Mouse (Mus musculus): ENCODE data around the gene Tmem125. TPM values are rescaled to one million over a fixed set of nuclear protein-coding genes. Genes with fewer than 3 reads are reported as not detected.

Gene Tmem125
- total RNA-seq, 2 experiments from 2014 or later, result 10.4 to 12.3 TPM

Other genes starting within 250 kb of the Tmem125 start
- 10 to 100 TPM; 31.3 to 41.2 TPM for gene Szt2, start 134.8 kb downstream of the Tmem125 start, total RNA-seq (2021)
- gene Med8, start 134.7 kb downstream of the Tmem125 start, total RNA-seq (2021), result 10 to 100 TPM; 58.8 to 63.2 TPM
- 10 to 100 TPM; 29.5 to 30.3 TPM for gene Elovl1, start 116.0 kb downstream of the Tmem125 start, total RNA-seq (2021)
- gene Cdc20, start 106.7 kb downstream of the Tmem125 start, total RNA-seq (2021), result 1 to 10 TPM; 1.1 to 1.5 TPM
- under 1 TPM in 1 of 2 experiments, not detected in 1; 0.34 TPM for gene Mpl, start 86.5 kb downstream of the Tmem125 start, total RNA-seq (2021)
- 1 to 10 TPM; 7.0 to 8.1 TPM for gene Tie1, start 54.0 kb downstream of the Tmem125 start, total RNA-seq (2021)
- not detected for gene 2610528J11Rik, start 17.0 kb downstream of the Tmem125 start, total RNA-seq (2021)
- under 1 TPM; 0.47 to 0.71 TPM for gene Cfap57, start 76.7 kb upstream of the Tmem125 start, total RNA-seq (2021)
- gene Ebna1bp2, start 76.8 kb upstream of the Tmem125 start, total RNA-seq (2021), result 10 to 100 TPM; 56.0 to 65.6 TPM
- gene Olfr62, start 114.9 kb upstream of the Tmem125 start, total RNA-seq (2021), result not detected
- gene Olfr1342, start 148.7 kb upstream of the Tmem125 start, total RNA-seq (2021), result not detected
- not detected for gene Olfr1341, start 159.5 kb upstream of the Tmem125 start, total RNA-seq (2021)
- gene Olfr1340, start 176.1 kb upstream of the Tmem125 start, total RNA-seq (2021), result not detected
- not detected for gene Olfr1339, start 188.1 kb upstream of the Tmem125 start, total RNA-seq (2021)
- not detected for gene Olfr1338, start 214.7 kb upstream of the Tmem125 start, total RNA-seq (2021)
- gene Olfr1337, start 238.5 kb upstream of the Tmem125 start, total RNA-seq (2021), result not detected